Mouse (Mus musculus): ENCODE results near the gene Gzmm. TPM values are rescaled to one million over a fixed set of nuclear protein-coding genes. Genes with fewer than 3 reads are reported as not detected.
A peak's percentile ranks its signal among the peaks of the same experiment; 100 is the strongest.

The Gzmm gene
- polyA plus RNA-seq (2014; fragmentation: Nextera tagmentation; extraction: Ambion mirVana): 0.24 and 0.84 TPM in 2 replicates

- no peak within 1 kb of the TSS for H3K4me2 ChIP-seq
- no peaks in the 10 kb centered on the region for H3K4me1 ChIP-seq (ENCODE audit: insufficient read depth)
- no peaks in the 10 kb centered on the region for H3K27me3 ChIP-seq (ENCODE audit: insufficient read depth, low read length)
- H3K27ac ChIP-seq (ENCODE audit: low read depth): no peak within 1 kb of the TSS
- ATAC-seq (ENCODE audit: insufficient read depth): no peak
- H3K36me3 ChIP-seq (ENCODE audit: insufficient read depth): peaks cover 56% of the 10 kb centered on the region
- WGBS: 80% methylated on average over 4 of the region's 4 CpGs
- DNase-seq: no peak
- no peak within 1 kb of the TSS for H3K4me3 ChIP-seq (ENCODE audit: low read depth, low read length)
- no peak for TF ChIP-seq CTCF (IDR thresholded peaks at IDR 0.05; ENCODE audit: low read depth)
- no peaks in the 10 kb centered on the region for H3K9me3 ChIP-seq (ENCODE audit: low read depth, low read length)
- H3K9ac ChIP-seq: no peak within 1 kb of the TSS
These were observed at the start of gene Gzmm for GRCm38 (mm10) chr10:79688720-79689119. Gene Gzmm (plus strand): TSS chr10:79689020.

- DNase-seq (no peak), ATAC-seq (ENCODE audit: insufficient read depth) (no peak)
- no peak for TF ChIP-seq CTCF (IDR thresholded peaks at IDR 0.05; ENCODE audit: low read depth)
- no peaks in the 10 kb centered on the region for H3K9me3 ChIP-seq (ENCODE audit: low read depth, low read length)
- no peak within 1 kb of the TSS for H3K4me2 ChIP-seq
- H3K27ac ChIP-seq (ENCODE audit: low read depth): no peak within 1 kb of the TSS
- no peak within 1 kb of the TSS for H3K4me3 ChIP-seq (ENCODE audit: low read depth, low read length)
- 61% methylated on average over 8 of the region's 8 CpGs for WGBS
- H3K4me1 ChIP-seq (ENCODE audit: insufficient read depth): no peaks in the 10 kb centered on the region
- H3K36me3 ChIP-seq (ENCODE audit: insufficient read depth): no peaks in the 10 kb centered on the region
- H3K9ac ChIP-seq: no peak within 1 kb of the TSS
- H3K27me3 ChIP-seq (ENCODE audit: insufficient read depth, low read length): no peaks in the 10 kb centered on the region
These were observed 43.1 kb upstream of the Gzmm start, which contains the start of gene Odf3l2 for GRCm38 (mm10) chr10:79645711-79646110. Gene Odf3l2 (minus strand): TSS chr10:79645738.

GRCm38 (mm10) chr10:79649070-79649751 lies 39.6 kb upstream of the Gzmm start:
- Histone ChIP-seq H3K4me2 (no peak overlapping the region), H3K9ac (no peak overlapping the region), H3K36me3 (ENCODE audit: insufficient read depth) (no peaks in the 10 kb centered on the region), H3K9me3 (ENCODE audit: low read depth, low read length) (no peaks in the 10 kb centered on the region), H3K4me1 (ENCODE audit: insufficient read depth) (no peaks in the 10 kb centered on the region), H3K27me3 (ENCODE audit: insufficient read depth, low read length) (no peaks in the 10 kb centered on the region), H3K27ac (ENCODE audit: low read depth) (no peak overlapping the region), H3K4me3 (ENCODE audit: low read depth, low read length) (no peak overlapping the region)
- peak; percentile 94 for DNase-seq
- WGBS: 24% methylated on average over 7 of the region's 7 CpGs
- TF ChIP-seq CTCF (IDR thresholded peaks at IDR 0.05; ENCODE audit: low read depth): peak; percentile 98
- ATAC-seq (ENCODE audit: insufficient read depth): peak; percentile 78

DNA sequence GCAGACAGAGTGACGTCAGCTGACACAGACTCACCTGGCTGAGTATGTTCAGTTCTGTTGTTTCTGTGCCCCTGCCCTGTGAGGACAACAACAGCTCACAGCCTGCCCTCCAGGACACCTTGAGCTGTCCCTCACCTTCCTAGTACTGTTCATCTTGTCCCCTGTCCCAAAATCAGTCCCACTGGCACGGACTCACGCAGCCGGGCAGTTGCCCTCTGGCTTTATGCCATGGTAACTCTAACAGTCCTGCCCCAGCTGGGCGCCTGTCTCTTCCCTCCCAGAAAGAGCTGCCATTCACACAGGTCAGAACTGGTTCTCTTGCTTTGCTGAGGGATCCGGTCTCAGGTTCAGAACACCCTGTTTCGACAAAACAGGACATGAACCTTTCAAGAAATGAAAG lies 36.0 kb upstream of the Gzmm start:
- no peak for TF ChIP-seq CTCF (IDR thresholded peaks at IDR 0.05; ENCODE audit: low read depth)
- no peaks in the 10 kb centered on the region for H3K4me1 ChIP-seq (ENCODE audit: insufficient read depth)
- no peaks in the 10 kb centered on the region for H3K36me3 ChIP-seq (ENCODE audit: insufficient read depth)
- H3K9ac ChIP-seq: no peak overlapping the region
- no peak overlapping the region for H3K4me2 ChIP-seq
- ATAC-seq (ENCODE audit: insufficient read depth) (no peak), DNase-seq (no peak)
- 79% methylated on average over 7 of the region's 7 CpGs for WGBS
- H3K9me3 ChIP-seq (ENCODE audit: low read depth, low read length): no peaks in the 10 kb centered on the region
- no peak overlapping the region for H3K4me3 ChIP-seq (ENCODE audit: low read depth, low read length)
- H3K27me3 ChIP-seq (ENCODE audit: insufficient read depth, low read length): no peaks in the 10 kb centered on the region
- no peak overlapping the region for H3K27ac ChIP-seq (ENCODE audit: low read depth)

- TF ChIP-seq CTCF (IDR thresholded peaks at IDR 0.05; ENCODE audit: low read depth): no peak
- WGBS: 41% methylated on average over 1 of the region's 1 CpGs
- no peaks in the 10 kb centered on the region for H3K4me1 ChIP-seq (ENCODE audit: insufficient read depth)
- ATAC-seq (ENCODE audit: insufficient read depth) (no peak), DNase-seq (no peak)
- H3K27me3 ChIP-seq (ENCODE audit: insufficient read depth, low read length): no peaks in the 10 kb centered on the region
- no peak overlapping the region for H3K9ac ChIP-seq
- no peaks in the 10 kb centered on the region for H3K9me3 ChIP-seq (ENCODE audit: low read depth, low read length)
- H3K4me3 ChIP-seq (ENCODE audit: low read depth, low read length): no peak overlapping the region
- H3K36me3 ChIP-seq (ENCODE audit: insufficient read depth): no peaks in the 10 kb centered on the region
- no peak overlapping the region for H3K27ac ChIP-seq (ENCODE audit: low read depth)
- H3K4me2 ChIP-seq: no peak overlapping the region
These were observed 33.8 kb upstream of the Gzmm start for GRCm38 (mm10) chr10:79654946-79655395.

DNA sequence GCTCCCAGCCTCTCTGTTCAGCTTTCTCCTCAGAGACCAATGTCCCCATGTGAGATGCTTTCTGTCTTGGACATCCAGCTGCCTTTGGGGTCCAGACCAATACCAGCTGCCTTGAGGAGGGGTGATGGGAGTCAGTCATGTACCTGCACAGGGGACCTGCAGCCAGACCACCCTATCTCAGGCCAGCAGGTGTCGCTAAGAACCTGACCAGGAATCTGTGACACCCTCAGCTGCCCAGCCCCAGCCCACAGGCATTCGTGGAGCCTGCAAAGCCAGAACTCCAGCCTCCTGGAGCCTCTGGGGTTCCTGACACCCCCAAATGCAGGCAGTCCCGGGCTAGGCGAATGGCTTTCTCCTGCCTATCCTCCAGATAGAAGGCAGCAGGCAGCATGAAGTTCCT lies 30.0 kb upstream of the Gzmm start:
- DNase-seq (peak; percentile 44), ATAC-seq (ENCODE audit: insufficient read depth) (no peak; the same call in 1 of the 2 replicates)
- Histone ChIP-seq H3K4me1 (ENCODE audit: insufficient read depth) (no peaks in the 10 kb centered on the region), H3K4me3 (ENCODE audit: low read depth, low read length) (no peak overlapping the region), H3K9ac (no peak overlapping the region; the same call in 1 of the 2 replicates), H3K9me3 (ENCODE audit: low read depth, low read length) (no peaks in the 10 kb centered on the region), H3K36me3 (ENCODE audit: insufficient read depth) (no peaks in the 10 kb centered on the region), H3K4me2 (no peak overlapping the region), H3K27ac (ENCODE audit: low read depth) (no peak overlapping the region), H3K27me3 (ENCODE audit: insufficient read depth, low read length) (no peaks in the 10 kb centered on the region)
- WGBS: 13% methylated on average over 4 of the region's 4 CpGs
- peak; percentile 56 for TF ChIP-seq CTCF (IDR thresholded peaks at IDR 0.05; ENCODE audit: low read depth)

DNA sequence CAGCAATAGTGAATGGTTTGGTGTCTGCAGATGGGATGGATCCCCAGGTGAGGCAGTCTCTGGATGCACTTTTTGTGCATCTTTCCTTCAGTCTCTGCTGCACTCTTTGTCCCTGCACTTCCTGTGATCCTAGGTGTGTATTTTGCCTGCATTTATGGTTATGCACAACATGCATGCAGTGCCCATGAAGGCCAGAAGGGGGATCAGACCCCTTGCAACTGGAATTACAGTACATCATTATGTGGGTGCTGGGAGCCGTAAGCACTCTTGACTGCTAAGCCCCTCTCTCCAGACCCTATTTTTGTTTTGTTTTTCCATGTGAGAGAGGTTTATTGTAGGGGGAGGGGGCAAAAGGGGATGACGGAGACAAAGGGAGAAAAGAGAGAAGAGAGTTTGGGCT lies 28.5 kb upstream of the Gzmm start:
- no peaks in the 10 kb centered on the region for H3K4me1 ChIP-seq (ENCODE audit: insufficient read depth)
- no peak overlapping the region for H3K4me2 ChIP-seq
- peak; percentile 65 for TF ChIP-seq CTCF (IDR thresholded peaks at IDR 0.05; ENCODE audit: low read depth)
- H3K27me3 ChIP-seq (ENCODE audit: insufficient read depth, low read length): no peaks in the 10 kb centered on the region
- H3K4me3 ChIP-seq (ENCODE audit: low read depth, low read length): no peak overlapping the region
- DNase-seq (no peak), ATAC-seq (ENCODE audit: insufficient read depth) (no peak)
- 73% methylated on average over 2 of the region's 2 CpGs for WGBS
- H3K27ac ChIP-seq (ENCODE audit: low read depth): no peak overlapping the region
- no peaks in the 10 kb centered on the region for H3K36me3 ChIP-seq (ENCODE audit: insufficient read depth)
- H3K9ac ChIP-seq: no peak overlapping the region
- no peaks in the 10 kb centered on the region for H3K9me3 ChIP-seq (ENCODE audit: low read depth, low read length)

Measured in lung, embryonic 14.5 days (tissue).